Mouse (Mus musculus) CH12.LX (cell line): ENCODE results near the gene Eif4e1b. TPM values are rescaled to one million over a fixed set of nuclear protein-coding genes. Genes with fewer than 3 reads are reported as not detected.

Source experiments
- DNase-seq: peaks from one replicate; pipeline ENCODE4 v3.0.0-alpha.2; 2013; ENCODE audit errors: extremely low read depth
- H3K27ac ChIP-seq: 2 replicates; pipeline ENCODE4 v1.5.1; 2012; ENCODE audit warnings: low read depth, mild to moderate bottlenecking, control low read depth, moderate library complexity; ENCODE audit not compliant: insufficient read depth
- H3K27me3 ChIP-seq: replicated peaks from 2 replicates; pipeline ENCODE3; 2012; ENCODE audit warnings: inconsistent platforms
- H3K36me3 ChIP-seq, 2 experiments: replicated peaks in 1 of 2; 2 replicates each; pipeline versions ENCODE3 to v1.6.1; 2012; ENCODE audit warnings: inconsistent platforms in 1 of 2, low read length in 1 of 2, mild to moderate bottlenecking in 1 of 2, mixed read lengths in 1 of 2, moderate library complexity in 1 of 2; ENCODE audit not compliant: control insufficient read depth in 1 of 2, insufficient read depth in 1 of 2
- H3K4me1 ChIP-seq, 2 experiments: 2 replicates each; pipeline ENCODE4 v1.6.1; 2012; ENCODE audit warnings: inconsistent platforms in 1 of 2, moderate library complexity in 1 of 2; ENCODE audit not compliant: insufficient read depth in 2 of 2, control insufficient read depth in 1 of 2
- H3K4me2 ChIP-seq: 2 replicates; pipeline ENCODE4 v1.6.1; 2012; ENCODE audit warnings: low read depth, mild to moderate bottlenecking, control low read depth; ENCODE audit not compliant: poor library complexity, insufficient read depth, severe bottlenecking
- H3K4me3 ChIP-seq, 3 experiments: fragments of 150-350 bp in 1 of 3; sonication (generic) in 1 of 3; replicated peaks in 1 of 3; 2 replicates each; pipeline versions ENCODE3 to v1.5.1; 2011 to 2012; ENCODE audit warnings: low read depth in 2 of 3, low read length in 2 of 3, mild to moderate bottlenecking in 2 of 3, moderate library complexity in 2 of 3, control low read depth in 1 of 3, improper control_type of control experiment in 1 of 3, inconsistent platforms in 1 of 3, mixed read lengths in 1 of 3; ENCODE audit not compliant: poor library complexity in 1 of 3
- H3K79me2 ChIP-seq: replicated peaks from 2 replicates; pipeline ENCODE4 v1.6.1; 2012; ENCODE audit warnings: mild to moderate bottlenecking, moderate library complexity; ENCODE audit not compliant: control insufficient read depth, poor library complexity, insufficient read depth, severe bottlenecking; ENCODE audit errors: extremely low read depth
- H3K9ac ChIP-seq: 2 replicates; pipeline ENCODE4 v1.6.1; 2012; ENCODE audit warnings: low read depth, mild to moderate bottlenecking, control low read depth, moderate library complexity; ENCODE audit not compliant: insufficient read depth
- H3K9me3 ChIP-seq: replicated peaks from 2 replicates; pipeline ENCODE3; 2012; ENCODE audit warnings: low read length, inconsistent platforms, mixed read lengths
- BHLHE40 ChIP-seq: IDR thresholded peaks from 2 replicates; pipeline ENCODE4 v1.6.1; 2011; ENCODE audit warnings: mild to moderate bottlenecking, low read depth, low read length, improper control_type of control experiment
- CHD1 ChIP-seq: IDR thresholded peaks from 2 replicates; pipeline ENCODE4 v1.6.1; 2012; ENCODE audit warnings: low read depth, low read length, improper control_type of control experiment, inconsistent platforms
- CTCF ChIP-seq, 2 experiments: IDR thresholded peaks in 1 of 2; conservative IDR thresholded peaks in 1 of 2; 2 replicates each; pipeline ENCODE4 v1.5.1; 2011 to 2012; ENCODE audit warnings: low read depth in 2 of 2, low read length in 2 of 2, improper control_type of control experiment in 1 of 2, inconsistent platforms in 1 of 2, mild to moderate bottlenecking in 1 of 2, moderate library complexity in 1 of 2
- ELF1 ChIP-seq: IDR thresholded peaks from 2 replicates; pipeline ENCODE4 v1.6.1; 2014; ENCODE audit warnings: low read depth, mild to moderate bottlenecking, inconsistent platforms, low read length, improper control_type of control experiment
- ETS1 ChIP-seq: conservative IDR thresholded peaks from 2 replicates; pipeline ENCODE4 v1.6.1; 2012; ENCODE audit warnings: low read depth, mild to moderate bottlenecking, inconsistent platforms, low read length, improper control_type of control experiment, moderate library complexity
- GABPA ChIP-seq: IDR thresholded peaks from 2 replicates; pipeline ENCODE4 v1.6.1; 2012; ENCODE audit warnings: low read depth, low read length, improper control_type of control experiment, inconsistent platforms; ENCODE audit not compliant: insufficient replicate concordance
- JUN ChIP-seq: IDR thresholded peaks from 2 replicates; pipeline ENCODE4 v1.6.1; 2011; ENCODE audit warnings: low read depth, mild to moderate bottlenecking, low read length, improper control_type of control experiment, moderate library complexity; ENCODE audit not compliant: insufficient read depth
- JUND ChIP-seq: conservative IDR thresholded peaks from 2 replicates; pipeline ENCODE4 v1.6.1; 2011; ENCODE audit warnings: low read depth, low read length, improper control_type of control experiment
- MAFK ChIP-seq: IDR thresholded peaks from 2 replicates; pipeline ENCODE4 v1.6.1; 2011; ENCODE audit warnings: low read length, improper control_type of control experiment; ENCODE audit not compliant: insufficient replicate concordance
- MAX ChIP-seq: IDR thresholded peaks from 2 replicates; pipeline ENCODE4 v1.6.1; 2011; ENCODE audit warnings: low read length, improper control_type of control experiment
- MEF2A ChIP-seq: IDR thresholded peaks from 2 replicates; pipeline ENCODE4 v1.6.1; 2014; ENCODE audit warnings: low read depth, mild to moderate bottlenecking, inconsistent platforms, low read length, improper control_type of control experiment, borderline replicate concordance
- MXI1 ChIP-seq: IDR thresholded peaks from 2 replicates; pipeline ENCODE4 v1.6.1; 2011; ENCODE audit warnings: mild to moderate bottlenecking, low read depth, low read length, improper control_type of control experiment
- MYC ChIP-seq: IDR thresholded peaks from 2 replicates; pipeline ENCODE4 v1.6.1; 2011; ENCODE audit warnings: low read depth, mild to moderate bottlenecking, improper control_type of control experiment, low read length
- NELFE ChIP-seq: IDR thresholded peaks from 2 replicates; pipeline ENCODE4 v1.6.1; 2011; ENCODE audit warnings: low read depth, low read length, improper control_type of control experiment
- POLR2A ChIP-seq: IDR thresholded peaks from 2 replicates; pipeline ENCODE4 v1.6.1; 2011; ENCODE audit warnings: low read depth, mild to moderate bottlenecking, improper control_type of control experiment, low read length
- POLR2AphosphoS2 ChIP-seq: IDR thresholded peaks from 2 replicates; pipeline ENCODE4 v1.6.1; 2011; ENCODE audit warnings: low read depth, low read length, improper control_type of control experiment
- RAD21 ChIP-seq: IDR thresholded peaks from 2 replicates; pipeline ENCODE4 v1.6.1; 2011; ENCODE audit warnings: low read depth, mild to moderate bottlenecking, low read length, improper control_type of control experiment, moderate library complexity
- SIN3A ChIP-seq: IDR thresholded peaks from 2 replicates; pipeline ENCODE4 v1.6.1; 2012; ENCODE audit warnings: low read length, improper control_type of control experiment, inconsistent platforms
- TCF12 ChIP-seq: IDR thresholded peaks from 2 replicates; pipeline ENCODE4 v1.6.1; 2014; ENCODE audit warnings: low read depth, mild to moderate bottlenecking, inconsistent platforms, low read length, improper control_type of control experiment
- USF2 ChIP-seq: conservative IDR thresholded peaks from 2 replicates; pipeline ENCODE4 v1.6.1; 2011; ENCODE audit warnings: low read depth, low read length, improper control_type of control experiment
- ZKSCAN1 ChIP-seq: IDR thresholded peaks from 2 replicates; pipeline ENCODE4 v1.6.1; 2012; ENCODE audit warnings: low read depth, inconsistent platforms, low read length, improper control_type of control experiment, borderline replicate concordance
- ZNF384 ChIP-seq: IDR thresholded peaks from 2 replicates; pipeline ENCODE4 v1.6.1; 2012; ENCODE audit warnings: low read depth, low read length, improper control_type of control experiment, inconsistent platforms
- dilution Hi-C: fragments of 300-500 bp; cut with MboI; formaldehyde crosslinking; loops from 2 replicates; pipeline ENCODE4 v1.14.3; 2020; ENCODE audit warnings: low sequenced_read_pairs; ENCODE audit not compliant: extremely low pct_unique_long_range_greater_than_20kb, extremely low pct_ligation_motif_present
- in situ Hi-C: fragments of 300-500 bp; cut with MboI; formaldehyde crosslinking; loops from 3 replicates; pipeline ENCODE4 v1.14.3; 2019; ENCODE audit warnings: low sequenced_read_pairs, low pct_ligation_motif_present, low pct_unique_long_range_greater_than_20kb, mixed read lengths
- polyA plus RNA-seq: library from polyadenylated mRNA; unstranded; fragments of >175 nt; gene quantifications from 2 replicates; pipeline ENCODE4 v1.2.1, GENCODE M21; 2012; ENCODE audit warnings: low read depth; ENCODE audit not compliant: insufficient read length
- total RNA-seq, 2 experiments: library from RNA; depleted of rRNA; stranded (reverse); fragments of 300-350 nt in 1 of 2; fragments of >200 nt in 1 of 2; gene quantifications; 2 replicates each; pipeline ENCODE4 v1.2.3; 2012 to 2014

The Eif4e1b gene
- total and polyA plus RNA-seq, 3 experiments: not detected

DNA sequence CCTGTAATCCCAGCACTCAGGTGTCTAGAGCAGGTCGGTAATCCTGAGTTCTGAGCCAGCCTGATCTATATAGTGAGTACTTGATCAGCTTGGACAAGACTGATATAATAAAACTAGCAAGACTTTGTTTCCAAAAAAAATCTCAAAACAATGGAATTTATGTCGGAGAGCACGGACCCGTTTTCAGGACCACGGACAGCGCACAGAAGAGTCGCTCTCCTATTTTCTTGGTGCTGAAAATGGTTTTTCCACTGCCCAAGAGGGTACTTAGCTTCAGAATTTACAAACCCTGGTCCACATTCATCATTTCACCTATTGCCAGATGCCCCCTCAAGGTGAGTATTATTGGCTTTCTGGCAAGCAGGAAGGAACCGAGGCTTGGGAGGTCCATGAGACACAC lies 33.1 kb upstream of the Eif4e1b start:
- DNase-seq: no peak
- H3K9ac ChIP-seq: no peak overlapping the region
- no peak overlapping the region for H3K4me3 ChIP-seq
- H3K36me3 ChIP-seq: no peaks in the 10 kb centered on the region
- TF ChIP-seq TCF12: no peak
- no peak for TF ChIP-seq MAFK
- TF ChIP-seq ETS1: no peak
- no peak for TF ChIP-seq USF2
- no peak for TF ChIP-seq CTCF (conservative IDR thresholded peaks at IDR 0.05 in 1 of 2, IDR thresholded peaks at IDR 0.05 in 1 of 2; ENCODE audit: low read depth in 2 of 2, low read length in 2 of 2)
- TF ChIP-seq NELFE: no peak
- TF ChIP-seq ZKSCAN1: no peak
- TF ChIP-seq ELF1: no peak
- no peak for TF ChIP-seq MAX
- TF ChIP-seq JUN: no peak
- no peak for TF ChIP-seq RAD21
- no peak for TF ChIP-seq MYC
- H3K27me3 ChIP-seq: peaks cover 57% of the 10 kb centered on the region
- H3K4me2 ChIP-seq: no peak overlapping the region
- in situ Hi-C loops: no loop called here
- H3K4me1 ChIP-seq: no peaks in the 10 kb centered on the region
- H3K9me3 ChIP-seq: peaks cover 7% of the 10 kb centered on the region
- dilution Hi-C loops: no loop called here
- H3K27ac ChIP-seq: no peak overlapping the region
- no peaks in the 10 kb centered on the region for H3K79me2 ChIP-seq

- dilution Hi-C loops: no loop called here
- H3K4me3 ChIP-seq: no peak overlapping the region
- H3K36me3 ChIP-seq: no peaks in the 10 kb centered on the region
- H3K27ac ChIP-seq: no peak overlapping the region
- in situ Hi-C loops: no loop called here
- H3K4me1 ChIP-seq: no peaks in the 10 kb centered on the region
- no peak for DNase-seq
- H3K9me3 ChIP-seq: peaks cover 7% of the 10 kb centered on the region
- no peak for TF ChIP-seq JUND
- no peak for TF ChIP-seq SIN3A
- TF ChIP-seq JUN: no peak
- TF ChIP-seq MAFK: no peak
- no peak for TF ChIP-seq MEF2A
- TF ChIP-seq CHD1: no peak
- TF ChIP-seq MXI1: no peak
- TF ChIP-seq POLR2A: no peak
- no peak for TF ChIP-seq ZNF384
- no peak for TF ChIP-seq USF2
- TF ChIP-seq POLR2AphosphoS2: no peak
- TF ChIP-seq BHLHE40: no peak
- no peak for TF ChIP-seq GABPA
- H3K4me2 ChIP-seq: no peak overlapping the region
- H3K9ac ChIP-seq: no peak overlapping the region
- H3K79me2 ChIP-seq: no peaks in the 10 kb centered on the region
- H3K27me3 ChIP-seq: peaks cover 56% of the 10 kb centered on the region
These were observed 31.1 kb upstream of the Eif4e1b start for GRCm38 (mm10) chr13:54752656-54753055.
